Mouse (Mus musculus): ENCODE results near the gene Sult6b2. TPM values are rescaled to one million over a fixed set of nuclear protein-coding genes. Genes with fewer than 3 reads are reported as not detected.

Gene Sult6b2
- polyA plus RNA-seq, 1 experiment from 2014 or later: not detected

DNA sequence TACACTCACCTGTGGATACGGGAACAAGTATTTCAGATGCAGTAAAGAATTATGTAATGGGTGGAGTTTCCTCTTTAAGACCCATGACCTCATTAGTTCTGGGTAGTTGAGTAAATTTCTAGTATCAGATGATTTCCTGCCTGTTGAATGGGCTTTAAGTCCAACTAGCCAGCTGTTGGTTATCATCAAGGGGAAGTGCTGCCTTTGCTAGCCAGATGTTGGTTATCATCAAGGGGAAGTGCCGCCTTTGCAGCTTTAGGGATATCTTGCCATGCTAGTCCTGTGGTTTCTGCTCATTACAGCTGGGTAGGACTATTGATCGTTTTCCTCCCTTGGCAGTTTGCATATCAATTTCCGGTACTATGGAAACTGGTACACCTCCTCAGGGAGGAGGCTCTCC lies 2.0 kb upstream of the Sult6b2 start:
- peaks cover 34% of the 10 kb centered on the region for H3K4me1 ChIP-seq
- WGBS (ENCODE audit: insufficient replicate concordance): 18% methylated on average over 4 of the region's 4 CpGs
- H3K9ac ChIP-seq: no peak overlapping the region
- H3K27me3 ChIP-seq (replicated peaks): 0 out of 2 replicates have a peak, but pooled peaks cover 5% of the 10 kb centered on the region
- no peak overlapping the region for H3K4me3 ChIP-seq
- H3K36me3 ChIP-seq: no peaks in the 10 kb centered on the region
- no peak overlapping the region for H3K4me2 ChIP-seq
- no peak overlapping the region for H3K27ac ChIP-seq
- no peak for ATAC-seq
- no peaks in the 10 kb centered on the region for H3K9me3 ChIP-seq (replicated peaks)

DNA sequence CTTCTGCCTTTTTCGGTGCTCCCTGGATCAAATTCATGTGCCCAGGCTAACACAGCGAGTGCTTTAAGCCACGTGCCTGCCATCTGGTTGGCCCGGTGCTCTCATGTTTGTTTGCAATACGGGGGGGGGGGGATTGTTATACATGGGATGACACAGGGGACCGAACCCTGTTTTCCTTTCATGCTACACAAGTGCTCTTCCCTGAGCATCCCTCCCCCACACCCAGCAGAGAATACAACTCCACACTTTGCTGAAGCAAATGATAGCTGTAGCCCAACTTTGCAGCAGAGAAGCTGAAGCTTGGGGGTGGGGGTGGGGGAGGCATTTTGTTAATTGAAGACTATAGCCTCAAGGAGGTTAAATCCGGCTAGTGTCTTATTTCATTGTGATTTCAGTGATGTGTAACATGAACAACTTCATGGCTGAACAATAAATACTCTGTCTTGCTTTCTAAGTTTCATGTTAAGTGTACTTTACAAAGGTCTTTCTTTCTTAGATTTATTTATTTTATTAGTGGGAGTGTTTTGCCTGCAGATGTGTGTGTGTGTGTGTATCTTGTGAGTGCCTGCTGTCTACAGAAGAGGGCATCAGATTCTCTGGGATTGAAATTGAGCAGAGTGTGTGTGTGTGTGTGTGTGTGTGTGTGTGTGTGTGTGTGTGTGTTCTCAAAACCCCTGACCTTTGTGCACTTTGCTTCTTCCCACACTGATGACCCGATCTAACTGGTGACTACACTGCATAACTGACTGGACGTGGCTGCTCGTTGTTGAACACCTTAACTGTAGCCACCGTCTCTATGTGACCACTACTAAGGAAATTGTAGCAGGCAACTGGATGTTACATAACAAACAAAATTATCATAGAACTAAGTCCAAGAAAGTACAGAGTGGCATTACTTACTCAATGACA lies 1.4 kb downstream of the Sult6b2 start:
- Histone ChIP-seq H3K9me3 (replicated peaks) (no peaks in the 10 kb centered on the region), H3K9ac (no peak overlapping the region), H3K4me2 (no peak overlapping the region), H3K36me3 (no peaks in the 10 kb centered on the region), H3K27ac (no peak overlapping the region), H3K27me3 (replicated peaks) (no peaks in the 10 kb centered on the region), H3K4me3 (no peak overlapping the region), H3K4me1 (peaks cover 40% of the 10 kb centered on the region)
- WGBS (ENCODE audit: insufficient replicate concordance): 56% methylated on average over 11 of the region's 11 CpGs
- ATAC-seq: no peak

DNA sequence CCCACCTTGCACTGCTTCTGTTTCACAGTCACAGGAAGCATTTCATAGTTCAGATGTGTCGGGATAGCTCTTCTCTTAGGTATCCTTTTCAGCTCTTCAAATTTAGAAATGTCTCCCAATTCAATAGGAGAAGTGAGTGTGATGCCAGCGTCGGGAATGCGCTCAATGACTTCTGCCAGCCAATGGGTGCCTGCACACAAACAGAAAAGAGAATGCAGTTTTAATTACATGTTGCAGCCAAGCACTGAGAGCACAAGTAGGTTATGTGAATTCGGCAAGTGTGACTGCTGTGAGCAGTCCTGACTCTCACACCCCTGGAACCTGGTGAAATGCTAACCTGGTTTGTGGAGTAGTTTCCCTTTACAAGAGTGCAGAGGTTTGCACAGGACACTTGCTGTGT lies 2.6 kb downstream of the Sult6b2 start:
- Histone ChIP-seq H3K4me3 (no peak overlapping the region), H3K4me1 (peaks cover 37% of the 10 kb centered on the region), H3K9ac (no peak overlapping the region), H3K36me3 (no peaks in the 10 kb centered on the region), H3K4me2 (no peak overlapping the region), H3K27me3 (replicated peaks) (no peaks in the 10 kb centered on the region), H3K27ac (no peak overlapping the region), H3K9me3 (replicated peaks) (no peaks in the 10 kb centered on the region)
- no peak for ATAC-seq
- 77% methylated on average over 5 of the region's 5 CpGs for WGBS (ENCODE audit: insufficient replicate concordance)

DNA sequence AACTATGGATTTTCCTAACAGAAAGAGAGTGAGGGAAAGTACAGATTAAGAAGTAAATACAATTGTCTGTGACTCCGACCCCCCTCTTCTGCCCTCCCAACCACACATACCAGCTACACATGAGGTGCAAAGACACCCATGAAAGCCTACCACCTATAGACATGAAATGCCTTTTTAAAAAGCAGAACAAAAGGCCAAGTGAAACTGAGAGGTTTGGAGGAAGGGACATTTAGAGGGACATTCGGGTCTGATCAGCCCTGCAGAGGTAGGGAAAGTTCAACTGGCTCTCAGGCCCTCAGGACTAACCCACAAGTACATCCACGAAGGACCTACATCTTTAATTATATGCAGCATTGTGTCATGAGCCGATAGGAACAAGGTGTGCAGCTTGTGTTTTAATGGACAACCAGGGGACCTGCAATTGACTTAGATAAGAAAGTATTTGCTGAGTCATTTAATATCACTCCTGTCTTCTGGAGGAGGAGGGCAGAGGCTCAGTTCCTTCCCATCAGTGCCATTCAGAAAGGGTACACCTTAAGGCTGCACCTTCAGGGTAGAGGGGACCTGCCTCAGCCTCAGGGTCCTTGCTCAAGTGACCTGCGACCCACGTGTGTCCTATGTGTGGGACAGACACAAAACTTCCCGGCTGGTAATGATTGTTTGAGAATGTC lies 4.5 kb downstream of the Sult6b2 start:
- Histone ChIP-seq H3K4me1 (peaks cover 35% of the 10 kb centered on the region), H3K27me3 (replicated peaks) (no peaks in the 10 kb centered on the region), H3K4me2 (no peak overlapping the region), H3K4me3 (no peak overlapping the region), H3K27ac (no peak overlapping the region), H3K9me3 (replicated peaks) (no peaks in the 10 kb centered on the region), H3K36me3 (no peaks in the 10 kb centered on the region), H3K9ac (no peak overlapping the region)
- ATAC-seq: peak; percentile 55; the same call in 1 of the 2 replicates
- 40% methylated on average over 7 of the region's 7 CpGs for WGBS (ENCODE audit: insufficient replicate concordance)

DNA sequence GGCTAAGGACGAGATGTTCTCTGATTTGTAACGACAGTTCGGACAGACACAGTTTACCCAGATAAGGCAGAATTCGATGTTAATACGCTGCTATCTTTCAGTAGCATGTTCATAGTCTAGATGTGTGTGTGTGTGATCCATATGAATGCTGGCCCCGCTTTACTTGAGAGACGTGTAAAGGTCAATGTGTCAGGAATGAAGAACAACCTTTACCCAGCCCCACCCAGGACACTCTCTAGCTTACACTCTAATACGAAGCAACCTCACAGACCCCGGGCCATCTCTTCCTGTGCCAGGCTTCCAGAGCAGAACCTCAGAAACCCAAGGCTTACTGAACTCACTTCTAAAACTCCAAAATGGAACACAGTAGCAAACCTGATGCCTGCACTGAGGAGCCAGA lies 5.5 kb downstream of the Sult6b2 start:
- H3K9ac ChIP-seq: no peak overlapping the region
- WGBS (ENCODE audit: insufficient replicate concordance): 50% methylated on average over 9 of the region's 9 CpGs
- H3K27me3 ChIP-seq (replicated peaks): no peaks in the 10 kb centered on the region
- no peaks in the 10 kb centered on the region for H3K36me3 ChIP-seq
- H3K4me1 ChIP-seq: peaks cover 35% of the 10 kb centered on the region
- no peak overlapping the region for H3K4me2 ChIP-seq
- H3K9me3 ChIP-seq (replicated peaks): no peaks in the 10 kb centered on the region
- ATAC-seq: no peak
- H3K4me3 ChIP-seq: no peak overlapping the region
- no peak overlapping the region for H3K27ac ChIP-seq

DNA sequence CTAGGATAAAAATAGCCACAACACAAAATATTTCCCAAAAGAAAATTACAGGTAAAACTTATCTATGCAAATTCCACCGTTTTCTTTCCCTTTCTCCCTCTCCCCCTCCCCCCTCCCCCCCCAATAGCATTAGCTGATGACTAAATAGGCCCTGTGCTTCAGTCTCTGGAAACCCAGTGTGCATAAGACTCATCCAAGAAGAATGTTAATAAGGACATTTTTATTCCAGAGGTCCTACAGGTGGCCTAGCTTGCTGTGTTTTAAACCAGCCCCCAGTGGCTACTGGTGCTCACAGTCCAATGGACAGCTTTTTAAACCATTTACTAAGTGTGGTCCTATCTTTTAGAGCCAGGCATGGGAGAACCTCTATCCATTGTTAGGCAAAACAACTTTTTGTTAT lies 6.3 kb downstream of the Sult6b2 start:
- WGBS (ENCODE audit: insufficient replicate concordance): 55% methylated on average over 1 of the region's 1 CpGs
- Histone ChIP-seq H3K27ac (no peak overlapping the region), H3K9me3 (replicated peaks) (no peaks in the 10 kb centered on the region), H3K27me3 (replicated peaks) (no peaks in the 10 kb centered on the region), H3K4me3 (no peak overlapping the region), H3K9ac (no peak overlapping the region), H3K36me3 (no peaks in the 10 kb centered on the region), H3K4me2 (no peak overlapping the region), H3K4me1 (peaks cover 35% of the 10 kb centered on the region)
- no peak for ATAC-seq

DNA sequence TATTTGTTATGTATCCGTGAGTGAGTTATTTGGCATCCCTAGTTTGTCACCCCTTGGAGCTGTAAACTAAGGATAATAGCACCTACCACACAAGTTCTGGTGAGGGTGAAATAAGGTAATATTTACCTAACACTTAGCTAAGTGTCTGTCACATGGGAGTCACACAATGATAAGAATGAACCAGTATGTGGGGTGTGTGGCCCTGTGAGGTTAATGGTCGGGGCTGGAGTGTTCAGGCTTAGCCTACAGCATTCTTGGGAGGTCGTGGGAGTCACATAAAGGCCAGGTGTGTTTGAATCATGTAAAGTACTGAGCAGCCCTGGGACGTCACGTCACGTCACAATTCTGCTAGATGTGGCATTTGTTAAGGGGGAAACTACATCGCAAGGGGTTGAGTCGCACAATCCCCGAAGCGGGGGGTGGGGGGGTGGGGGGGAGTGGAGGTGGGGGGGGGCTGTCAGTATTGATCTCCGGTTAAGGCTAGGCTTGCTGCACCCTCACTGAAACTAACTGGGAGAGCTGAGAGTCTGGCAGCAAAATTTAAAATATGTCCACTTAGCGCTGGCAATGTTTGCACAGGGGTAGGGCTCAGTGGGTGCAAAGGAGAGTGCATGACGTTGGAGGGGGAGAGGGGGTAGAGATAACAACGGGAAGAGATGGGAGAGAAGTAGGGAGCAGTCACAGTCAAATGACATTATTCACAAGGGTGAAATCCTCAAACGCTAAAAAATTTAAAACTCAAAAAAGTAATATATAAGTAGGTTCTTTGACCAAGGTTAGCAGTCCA lies 8.5 kb downstream of the Sult6b2 start:
- peaks cover 24% of the 10 kb centered on the region for H3K4me1 ChIP-seq
- ATAC-seq: no peak
- H3K4me2 ChIP-seq: no peak overlapping the region
- no peak overlapping the region for H3K27ac ChIP-seq
- no peaks in the 10 kb centered on the region for H3K36me3 ChIP-seq
- H3K27me3 ChIP-seq (replicated peaks): no peaks in the 10 kb centered on the region
- no peaks in the 10 kb centered on the region for H3K9me3 ChIP-seq (replicated peaks)
- no peak overlapping the region for H3K4me3 ChIP-seq
- no peak overlapping the region for H3K9ac ChIP-seq
- WGBS (ENCODE audit: insufficient replicate concordance): 65% methylated on average over 15 of the region's 15 CpGs

DNA sequence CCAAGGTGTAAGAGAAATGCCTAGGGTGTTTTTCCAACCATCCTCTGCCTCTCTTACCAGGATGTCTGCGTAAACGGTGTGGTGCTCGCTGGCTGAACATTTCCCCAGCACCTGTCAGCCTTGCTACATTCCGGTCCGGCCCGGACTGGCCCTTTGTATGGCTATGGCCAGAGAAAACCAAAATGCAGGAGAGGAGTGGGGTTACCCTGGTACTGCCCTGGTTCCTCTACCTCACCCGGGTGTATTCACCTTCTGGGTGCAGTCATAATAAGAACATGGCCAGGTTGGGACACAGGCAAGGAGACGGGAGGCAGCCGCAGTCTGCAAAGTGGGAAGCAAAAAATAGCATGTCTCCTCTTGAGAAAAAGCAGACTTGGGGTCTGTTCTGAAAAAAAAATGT lies 9.2 kb downstream of the Sult6b2 start:
- no peak for ATAC-seq

DNA sequence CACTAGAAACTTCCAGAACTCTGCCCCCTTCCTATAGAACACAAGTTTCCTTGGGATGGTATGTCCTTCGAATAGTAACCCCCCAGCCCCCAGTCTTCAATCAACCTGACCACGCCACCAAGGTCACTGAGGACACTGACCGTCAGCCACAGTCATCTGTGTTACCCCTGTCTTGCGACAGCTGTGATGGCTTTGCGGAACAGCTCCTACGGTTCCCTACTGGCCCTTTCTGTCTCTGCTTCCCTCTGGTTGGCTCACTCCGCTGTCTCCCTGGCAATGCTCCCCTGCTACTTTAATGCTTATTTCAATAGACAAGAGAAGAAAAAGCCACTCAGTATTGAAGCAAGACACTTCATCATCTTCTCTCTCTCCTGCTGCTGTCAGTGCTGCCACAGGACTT lies 10.8 kb downstream of the Sult6b2 start:
- Histone ChIP-seq H3K4me1 (peaks cover 6% of the 10 kb centered on the region; the same call in 1 of the 2 replicates), H3K9ac (no peak overlapping the region), H3K27ac (no peak overlapping the region), H3K9me3 (replicated peaks) (no peaks in the 10 kb centered on the region), H3K4me3 (no peak overlapping the region), H3K27me3 (replicated peaks) (no peaks in the 10 kb centered on the region), H3K4me2 (no peak overlapping the region), H3K36me3 (no peaks in the 10 kb centered on the region)
- ATAC-seq: no peak
- 64% methylated on average over 7 of the region's 7 CpGs for WGBS (ENCODE audit: insufficient replicate concordance)

More for the DNA sequence above, 9.2 kb downstream of the Sult6b2 start:
- 81% methylated on average over 9 of the region's 9 CpGs for WGBS (ENCODE audit: insufficient replicate concordance)
- Histone ChIP-seq H3K4me2 (no peak overlapping the region), H3K4me1 (peaks cover 20% of the 10 kb centered on the region), H3K27ac (no peak overlapping the region), H3K9ac (no peak overlapping the region), H3K36me3 (no peaks in the 10 kb centered on the region), H3K4me3 (no peak overlapping the region), H3K27me3 (replicated peaks) (no peaks in the 10 kb centered on the region), H3K9me3 (replicated peaks) (no peaks in the 10 kb centered on the region)

DNA sequence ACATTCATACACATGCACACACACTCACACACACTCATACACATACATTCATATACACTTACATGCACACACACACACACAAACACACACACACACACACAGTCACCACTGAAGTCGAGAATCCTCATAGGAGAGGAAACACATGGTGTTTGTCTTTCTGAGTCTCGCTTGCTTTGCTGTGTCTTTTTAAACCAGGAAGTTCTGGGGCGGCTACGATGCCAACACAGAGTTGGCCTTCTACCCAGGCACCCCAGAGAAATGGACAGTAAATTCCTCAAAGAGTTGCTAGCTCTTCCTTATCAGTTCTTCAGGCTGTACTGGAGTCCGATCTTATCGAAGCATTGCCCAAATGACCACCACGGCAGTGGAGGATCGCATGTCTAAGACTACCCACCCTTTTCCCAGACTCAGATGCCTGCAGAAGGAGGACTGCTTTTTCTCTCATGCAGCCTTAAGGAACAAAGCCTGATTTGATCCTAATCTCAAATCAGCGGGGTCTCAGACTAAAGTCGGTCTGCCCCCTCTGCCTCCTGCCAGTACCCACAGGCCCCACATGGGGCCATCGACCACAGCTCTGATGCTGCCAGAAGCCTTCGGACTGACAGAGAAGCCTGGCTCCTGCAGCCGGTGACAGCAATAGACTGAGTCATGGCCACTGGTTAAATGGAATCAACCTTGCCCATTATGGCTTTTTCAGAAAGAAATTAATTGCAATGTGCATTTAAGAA lies 11.9 kb downstream of the Sult6b2 start:
- no peak for ATAC-seq
- no peaks in the 10 kb centered on the region for H3K9me3 ChIP-seq (replicated peaks)
- no peaks in the 10 kb centered on the region for H3K36me3 ChIP-seq
- H3K4me1 ChIP-seq: 0 out of 2 replicates have a peak, but pooled peaks cover 6% of the 10 kb centered on the region
- no peak overlapping the region for H3K9ac ChIP-seq
- no peak overlapping the region for H3K4me2 ChIP-seq
- H3K4me3 ChIP-seq: no peak overlapping the region
- WGBS (ENCODE audit: insufficient replicate concordance): 26% methylated on average over 13 of the region's 13 CpGs
- no peak overlapping the region for H3K27ac ChIP-seq
- no peaks in the 10 kb centered on the region for H3K27me3 ChIP-seq (replicated peaks)

DNA sequence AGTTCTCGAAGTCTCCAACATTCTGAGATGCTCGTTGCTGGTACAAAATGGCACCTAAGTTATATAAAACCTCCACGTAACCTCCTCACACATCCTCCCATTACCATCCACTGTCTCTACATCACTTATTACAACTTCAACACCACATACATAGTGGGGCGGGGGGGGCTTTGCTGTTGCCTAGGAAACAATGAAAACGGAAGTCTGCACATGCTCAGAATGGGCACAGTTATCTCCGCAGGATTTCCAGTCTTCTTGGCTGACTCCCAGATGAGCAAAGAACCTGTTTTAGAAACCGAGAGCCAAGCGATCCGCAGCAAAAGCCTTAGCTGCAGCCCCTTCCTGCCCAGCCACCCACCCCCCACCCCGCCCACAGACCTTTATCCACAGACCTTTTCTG lies 14.6 kb downstream of the Sult6b2 start:
- Histone ChIP-seq H3K36me3 (no peaks in the 10 kb centered on the region), H3K4me1 (no peaks in the 10 kb centered on the region), H3K27ac (no peak overlapping the region), H3K4me2 (no peak overlapping the region), H3K4me3 (no peak overlapping the region), H3K9ac (no peak overlapping the region), H3K27me3 (replicated peaks) (no peaks in the 10 kb centered on the region), H3K9me3 (replicated peaks) (no peaks in the 10 kb centered on the region)
- WGBS (ENCODE audit: insufficient replicate concordance): 78% methylated on average over 10 of the region's 10 CpGs
- no peak for ATAC-seq
